Mouse (Mus musculus): ENCODE measurements around the gene Lrrc10b.

DNA sequence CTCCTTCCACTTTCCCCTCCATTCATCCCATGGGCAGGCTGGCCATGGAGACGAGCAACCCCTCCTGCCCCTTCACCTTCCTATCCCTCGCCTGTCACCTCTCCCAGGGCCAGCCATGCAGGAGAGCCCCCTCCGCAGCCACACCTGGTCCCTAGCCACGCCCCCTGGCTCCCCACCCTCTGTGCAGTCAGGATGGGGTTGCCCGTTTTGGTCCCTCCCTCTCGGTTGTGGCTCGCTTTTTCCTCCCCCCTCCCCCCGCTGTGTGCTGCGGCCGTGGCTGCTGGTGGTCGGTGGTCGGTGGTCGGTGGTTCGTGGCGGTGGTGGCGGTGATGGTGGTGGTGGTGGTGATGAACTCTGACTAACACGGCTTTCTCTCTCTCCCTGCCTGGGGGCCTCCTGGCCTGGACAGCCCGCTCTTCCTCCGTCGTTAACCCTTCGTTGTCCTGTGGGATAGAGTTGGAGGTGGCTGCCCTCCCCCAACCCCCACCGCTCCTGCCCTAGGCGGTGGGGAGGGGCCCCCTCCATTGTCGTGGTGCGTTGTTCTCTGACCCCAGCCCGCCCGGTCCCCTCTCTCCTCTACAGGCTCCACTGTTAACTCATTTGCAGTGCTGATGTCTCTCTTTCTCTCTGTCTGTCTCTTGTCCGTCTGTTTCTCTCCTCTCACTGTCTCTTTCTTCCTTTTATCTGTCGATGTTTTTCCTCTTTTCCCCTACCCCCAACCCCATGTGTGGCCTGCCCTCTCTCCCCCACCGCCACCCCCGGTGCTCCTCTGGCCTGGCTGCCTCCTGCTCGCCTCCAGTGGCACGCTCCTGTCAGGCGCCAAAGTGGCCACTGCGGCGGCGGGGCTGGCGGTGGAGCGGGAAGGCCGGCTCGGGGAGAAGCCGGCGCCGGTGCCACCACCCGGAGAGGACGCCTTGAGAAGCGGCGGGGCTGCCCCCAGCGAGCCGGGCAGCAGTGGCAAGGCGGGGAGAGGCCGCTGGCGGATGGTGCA, 35.0 kb downstream of the Lrrc10b start:
- no peak for TF ChIP-seq POLR2A (IDR thresholded peaks at IDR 0.05; ENCODE audit: low read depth, low read length)
- TF ChIP-seq CTCF (IDR thresholded peaks at IDR 0.05; ENCODE audit: borderline replicate concordance, insufficient read depth, low read length): no peak

Data from embryonic fibroblast, embryonic 13.5 days (primary cell).